Mouse (Mus musculus) testis, adult 2 months (tissue): ENCODE data around the gene Zdhhc21. TPM values are rescaled to one million over a fixed set of nuclear protein-coding genes. Genes with fewer than 3 reads are reported as not detected.

Experiments
- H3K27ac ChIP-seq: fragments of 200-500 bp; 2 replicates; pipeline ENCODE4 v1.5.1; 2012; ENCODE audit warnings: low read depth, low read length; ENCODE audit not compliant: control insufficient read depth, insufficient read depth
- H3K27me3 ChIP-seq: fragments of 200-500 bp; 2 replicates; pipeline ENCODE4 v1.6.1; 2012; ENCODE audit warnings: mild to moderate bottlenecking, low read length, moderate library complexity; ENCODE audit not compliant: control insufficient read depth, insufficient read depth
- H3K36me3 ChIP-seq: fragments of 200-500 bp; 2 replicates; pipeline ENCODE4 v1.6.1; 2012; ENCODE audit warnings: mild to moderate bottlenecking, low read length; ENCODE audit not compliant: control insufficient read depth, insufficient read depth
- H3K4me1 ChIP-seq: fragments of 200-500 bp; 2 replicates; pipeline ENCODE4 v1.6.1; 2012; ENCODE audit warnings: low read length; ENCODE audit not compliant: control insufficient read depth, insufficient read depth
- H3K4me3 ChIP-seq: fragments of 200-500 bp; 2 replicates; pipeline ENCODE4 v1.5.1; 2012; ENCODE audit warnings: low read depth, mild to moderate bottlenecking, low read length, moderate library complexity, mixed read lengths; ENCODE audit not compliant: control insufficient read depth
- CTCF ChIP-seq: fragments of 200-500 bp; IDR thresholded peaks from 2 replicates; pipeline ENCODE4 v1.5.1; 2012; ENCODE audit warnings: low read depth, mild to moderate bottlenecking, inconsistent platforms, low read length, moderate library complexity; ENCODE audit not compliant: control insufficient read depth, insufficient read depth, insufficient replicate concordance
- POLR2A ChIP-seq: fragments of 200-500 bp; IDR thresholded peaks from 2 replicates; pipeline ENCODE4 v1.6.1; 2012; ENCODE audit warnings: low read depth, mild to moderate bottlenecking, inconsistent platforms, low read length, moderate library complexity; ENCODE audit not compliant: control insufficient read depth
- polyA plus RNA-seq: library from polyadenylated mRNA; depleted of rRNA; stranded (reverse); fragments of >200 nt; gene quantifications from 2 replicates; pipeline ENCODE4 v1.2.3, GENCODE M21; 2012

Zdhhc21 gene
- polyA plus RNA-seq, 1 experiment: 5.5 TPM

- Histone ChIP-seq H3K4me3 (no peak overlapping the region), H3K27me3 (no peaks in the 10 kb centered on the region), H3K4me1 (no peaks in the 10 kb centered on the region), H3K36me3 (no peaks in the 10 kb centered on the region; the same call in none of the 2 replicates), H3K27ac (no peak overlapping the region)
- TF ChIP-seq POLR2A (no peak), CTCF (no peak)
Measured at GRCm38 (mm10) chr4:82837526-82838240, 22.1 kb downstream of the Zdhhc21 start.

DNA sequence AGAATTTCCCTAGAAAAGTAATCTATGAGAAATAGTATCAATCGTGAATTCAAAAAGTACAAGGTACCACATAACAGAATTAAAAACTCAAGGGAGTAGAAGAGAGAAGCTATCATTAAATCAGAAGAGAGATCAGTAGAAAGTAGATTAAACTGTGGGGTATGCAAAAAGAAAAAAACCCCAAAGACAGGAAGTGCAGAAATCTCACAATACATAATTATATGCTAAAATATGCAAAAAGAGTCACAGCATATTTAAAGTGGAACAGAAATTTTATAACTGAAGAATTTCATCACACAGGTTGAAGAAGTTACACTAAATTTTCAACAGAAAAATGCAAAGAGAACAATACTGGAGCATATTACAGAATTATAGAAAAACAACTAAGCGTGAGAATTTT is 28.6 kb downstream of the Zdhhc21 start:
- no peaks in the 10 kb centered on the region for H3K4me1 ChIP-seq
- H3K36me3 ChIP-seq: no peaks in the 10 kb centered on the region; the same call in 1 of the 2 replicates
- H3K27ac ChIP-seq: no peak overlapping the region
- H3K27me3 ChIP-seq: no peaks in the 10 kb centered on the region
- no peak overlapping the region for H3K4me3 ChIP-seq
- TF ChIP-seq CTCF (no peak), POLR2A (no peak)

DNA sequence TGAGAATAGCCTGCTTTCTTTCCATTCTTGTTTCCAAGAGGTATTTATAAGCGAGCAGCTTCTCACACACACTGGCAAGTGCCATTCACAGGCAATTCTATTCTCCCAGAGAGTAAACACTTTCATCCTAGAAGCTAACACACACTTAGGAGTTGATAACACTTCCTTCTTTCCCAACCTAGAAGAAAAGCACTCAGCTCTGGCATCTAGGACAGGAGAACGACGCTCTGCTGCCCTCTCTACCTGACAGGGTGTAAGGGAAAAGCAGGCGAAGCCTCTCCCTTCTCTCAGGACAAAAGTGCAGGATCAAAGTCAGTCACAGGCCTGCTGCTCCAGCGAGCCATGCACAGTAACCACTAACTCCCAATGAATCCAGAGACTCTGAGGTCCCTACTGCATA is 30.3 kb downstream of the Zdhhc21 start:
- TF ChIP-seq POLR2A (no peak), CTCF (no peak)
- H3K36me3 ChIP-seq: no peaks in the 10 kb centered on the region
- H3K27me3 ChIP-seq: no peaks in the 10 kb centered on the region
- H3K27ac ChIP-seq: no peak overlapping the region
- H3K4me1 ChIP-seq: no peaks in the 10 kb centered on the region
- no peak overlapping the region for H3K4me3 ChIP-seq

DNA sequence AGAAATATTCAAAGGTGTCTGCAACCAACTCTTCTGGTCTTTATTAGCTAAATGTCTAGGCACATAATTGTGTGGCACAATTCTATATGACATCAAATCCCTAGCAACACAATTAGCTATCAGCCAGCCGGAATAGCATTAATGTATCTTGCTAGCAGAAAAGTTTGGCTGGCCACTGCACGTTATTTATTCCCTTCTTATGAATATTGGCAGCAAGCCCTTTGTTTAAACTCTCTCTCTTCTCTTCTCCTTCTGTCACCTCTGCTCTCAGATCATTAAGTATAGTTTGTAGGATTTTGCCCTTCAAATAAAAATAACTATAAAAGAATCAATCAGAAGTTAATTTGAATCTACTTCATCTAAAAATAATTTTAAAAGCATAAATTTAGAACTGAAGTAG is 32.8 kb downstream of the Zdhhc21 start:
- no peaks in the 10 kb centered on the region for H3K36me3 ChIP-seq
- no peak overlapping the region for H3K4me3 ChIP-seq
- no peak for TF ChIP-seq POLR2A
- TF ChIP-seq CTCF: no peak

GRCm38 (mm10) chr4:82817833-82818232 is 41.9 kb downstream of the Zdhhc21 start:
- Histone ChIP-seq H3K27ac (no peak overlapping the region), H3K27me3 (no peaks in the 10 kb centered on the region), H3K4me3 (no peak overlapping the region), H3K4me1 (no peaks in the 10 kb centered on the region), H3K36me3 (no peaks in the 10 kb centered on the region)
- TF ChIP-seq CTCF: no peak
- no peak for TF ChIP-seq POLR2A

More for the DNA sequence above, 32.8 kb downstream of the Zdhhc21 start:
- Histone ChIP-seq H3K4me1 (no peaks in the 10 kb centered on the region), H3K27me3 (no peaks in the 10 kb centered on the region), H3K27ac (no peak overlapping the region)

DNA sequence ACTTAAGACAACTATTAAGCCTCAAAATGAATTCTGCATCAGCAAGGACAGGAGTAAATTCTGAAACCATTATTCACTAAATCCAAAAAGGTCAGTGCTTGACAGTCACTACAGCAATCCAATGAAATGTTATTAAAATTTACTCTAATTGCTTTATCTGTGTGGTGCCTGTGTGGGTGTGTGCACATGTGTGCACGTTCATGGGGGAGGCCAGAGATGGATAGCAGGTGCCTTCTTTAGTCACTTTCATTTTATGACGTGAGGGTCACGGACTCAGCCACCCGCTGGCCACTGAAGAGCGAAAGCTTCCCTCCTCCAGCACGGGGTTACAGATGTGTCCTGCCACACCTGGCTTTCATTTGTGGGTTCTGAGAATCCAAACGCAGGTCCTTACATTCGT is 43.4 kb downstream of the Zdhhc21 start:
- Histone ChIP-seq H3K36me3 (no peaks in the 10 kb centered on the region), H3K4me1 (no peaks in the 10 kb centered on the region), H3K27ac (no peak overlapping the region), H3K27me3 (no peaks in the 10 kb centered on the region), H3K4me3 (no peak overlapping the region)
- TF ChIP-seq CTCF (no peak), POLR2A (no peak)

DNA sequence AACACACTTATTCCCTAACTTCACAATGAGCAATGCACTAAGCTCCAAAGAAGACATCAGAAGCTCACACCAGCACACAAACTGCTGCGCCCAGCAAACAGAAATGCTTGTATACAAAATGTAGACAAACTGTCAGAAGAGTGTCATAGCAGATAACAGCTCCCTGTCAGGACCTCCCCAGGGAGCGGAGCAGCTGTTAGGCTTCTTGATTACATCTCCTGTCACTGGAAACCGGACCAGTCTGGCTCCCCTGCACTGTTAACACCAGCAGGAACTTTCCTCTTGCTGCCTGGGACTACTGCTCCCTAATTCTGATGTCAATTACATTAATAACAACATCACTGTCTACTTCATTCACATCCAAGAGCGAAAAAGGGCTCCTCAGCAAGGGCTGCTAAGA is 44.5 kb downstream of the Zdhhc21 start:
- Histone ChIP-seq H3K4me3 (no peak overlapping the region), H3K4me1 (no peaks in the 10 kb centered on the region), H3K27me3 (no peaks in the 10 kb centered on the region), H3K36me3 (no peaks in the 10 kb centered on the region), H3K27ac (no peak overlapping the region)
- no peak for TF ChIP-seq POLR2A
- no peak for TF ChIP-seq CTCF

DNA sequence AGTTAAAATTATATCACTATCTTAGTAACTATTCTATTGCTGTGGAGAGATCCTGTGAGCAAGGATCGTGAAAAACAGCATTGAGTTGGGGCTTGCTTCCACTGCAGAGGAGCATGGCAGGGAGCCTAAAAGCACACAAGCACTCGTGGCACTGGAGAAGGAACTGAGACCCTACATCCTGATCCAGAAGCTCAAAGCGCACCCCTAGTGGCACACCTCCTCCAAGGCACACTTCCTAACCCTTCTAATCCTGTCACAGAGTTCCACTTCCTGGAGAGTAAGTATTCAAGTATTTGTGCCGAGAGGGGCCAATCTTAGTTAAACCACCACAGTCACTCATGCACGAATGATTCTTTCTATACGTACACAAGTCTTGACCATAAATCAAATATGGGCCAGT is 46.4 kb downstream of the Zdhhc21 start:
- Histone ChIP-seq H3K4me3 (no peak overlapping the region), H3K36me3 (no peaks in the 10 kb centered on the region), H3K4me1 (no peaks in the 10 kb centered on the region), H3K27me3 (no peaks in the 10 kb centered on the region), H3K27ac (no peak overlapping the region)
- TF ChIP-seq POLR2A: no peak
- TF ChIP-seq CTCF: no peak
